Mouse (Mus musculus) kidney, postnatal 25 days (tissue): ENCODE results near the gene Cebpb.

Experiments used
- DNase-seq, 2 experiments: peaks; one replicate each; pipeline ENCODE4 v3.0.0; 2021; ENCODE audit warnings: mixed read lengths in 2 of 2

The Cebpb gene

DNA sequence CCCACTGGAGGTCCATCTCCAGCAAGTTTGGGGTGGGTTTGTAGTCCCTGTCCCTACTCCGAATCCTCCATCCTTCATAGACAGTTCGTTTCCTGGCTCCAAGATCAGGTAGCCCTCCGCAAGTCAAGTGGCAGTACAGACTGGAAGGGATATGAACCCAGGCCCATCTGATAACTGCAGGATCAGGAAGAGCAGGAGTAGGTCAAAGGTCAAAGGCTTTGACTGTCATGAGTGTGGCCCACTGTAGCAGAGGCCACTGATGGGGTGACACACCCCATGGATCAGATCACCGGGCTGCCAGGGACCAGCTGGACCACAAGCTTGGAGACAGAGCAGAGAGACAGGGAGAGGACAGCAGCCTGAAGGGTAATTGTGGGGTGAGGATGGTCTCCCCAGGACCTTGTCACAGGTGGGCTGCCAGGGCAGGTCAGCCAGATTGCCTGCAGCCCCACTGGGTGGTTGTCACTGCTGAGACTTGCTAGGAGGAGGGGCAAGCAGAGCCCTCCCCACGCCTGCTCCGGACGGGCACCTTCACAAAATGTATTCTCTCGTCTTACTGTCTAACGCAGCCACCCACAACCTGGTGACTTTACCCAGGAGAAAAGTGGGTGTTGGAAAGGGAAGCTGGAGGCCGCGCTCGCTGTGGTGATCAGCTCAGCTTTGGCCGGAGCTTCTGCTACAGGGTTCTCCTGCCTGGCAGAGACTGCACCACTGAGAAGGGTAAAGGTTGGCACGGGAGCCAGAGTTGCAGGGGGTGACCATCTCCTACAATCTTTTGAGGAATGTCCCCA, 3.4 kb downstream of the Cebpb start:
- DNase-seq, result peak in 1 of 2 experiments; percentile 66

DNA sequence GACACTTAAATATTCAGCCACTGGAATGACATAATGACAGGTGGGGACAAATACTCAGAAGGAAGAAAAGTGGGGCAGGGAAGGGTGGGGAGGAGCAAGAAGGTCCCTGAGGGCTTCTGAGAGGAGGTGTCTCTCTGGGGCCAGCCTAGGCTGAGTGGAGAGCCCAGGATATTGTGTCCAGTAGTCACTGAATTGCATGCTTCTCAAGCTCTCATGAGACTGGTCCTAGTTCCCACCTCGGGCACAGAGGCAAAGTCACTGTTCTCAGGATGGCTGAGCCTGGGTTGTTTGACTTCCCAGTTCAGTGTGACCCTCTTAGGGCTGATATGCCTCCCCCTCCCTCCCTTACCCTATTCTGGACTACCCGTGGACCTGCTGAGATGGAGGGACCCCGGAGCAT, 4.1 kb downstream of the Cebpb start:
- no peak for DNase-seq

DNA sequence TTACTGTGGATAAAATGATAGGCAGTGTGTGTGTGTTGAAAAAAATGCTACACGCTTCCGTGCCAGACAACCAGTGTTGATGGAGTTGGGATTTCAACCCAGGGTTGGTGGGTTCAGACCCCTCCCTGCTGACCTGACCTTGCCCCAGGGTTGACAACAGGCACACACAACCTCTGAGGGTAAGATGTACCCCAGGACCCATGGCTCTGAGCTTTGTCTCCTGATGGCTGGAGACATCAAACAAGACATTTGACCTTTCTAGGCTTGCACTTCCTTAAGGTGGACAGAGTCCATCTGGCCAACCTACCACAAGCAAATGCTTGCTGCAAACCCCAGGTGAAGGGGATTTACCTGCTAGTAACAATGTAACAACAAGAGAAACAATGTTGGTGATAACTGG, 4.8 kb downstream of the Cebpb start:
- DNase-seq, result no peak

DNA sequence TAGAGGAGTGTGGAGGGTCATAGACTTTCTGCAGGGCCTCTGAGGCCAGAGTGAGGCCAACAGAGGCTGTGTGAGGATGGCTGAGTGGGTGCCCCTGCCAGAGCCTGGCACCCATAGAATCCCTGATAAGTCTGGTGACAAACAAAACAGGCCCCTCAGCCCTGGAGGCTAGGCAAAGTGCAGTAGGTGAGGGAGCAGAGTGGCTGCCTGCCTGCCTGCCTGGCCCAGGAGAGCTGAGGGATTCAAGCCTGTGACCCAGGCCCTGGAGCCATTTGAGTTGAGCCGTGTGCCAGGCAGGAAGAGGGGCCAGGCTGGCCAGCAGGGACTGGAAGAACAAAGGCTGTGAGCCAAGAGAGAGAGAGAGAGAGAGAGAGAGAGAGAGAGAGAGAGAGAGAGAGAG, 5.5 kb downstream of the Cebpb start:
- DNase-seq, result peak in 1 of 2 experiments; percentile 69

DNA sequence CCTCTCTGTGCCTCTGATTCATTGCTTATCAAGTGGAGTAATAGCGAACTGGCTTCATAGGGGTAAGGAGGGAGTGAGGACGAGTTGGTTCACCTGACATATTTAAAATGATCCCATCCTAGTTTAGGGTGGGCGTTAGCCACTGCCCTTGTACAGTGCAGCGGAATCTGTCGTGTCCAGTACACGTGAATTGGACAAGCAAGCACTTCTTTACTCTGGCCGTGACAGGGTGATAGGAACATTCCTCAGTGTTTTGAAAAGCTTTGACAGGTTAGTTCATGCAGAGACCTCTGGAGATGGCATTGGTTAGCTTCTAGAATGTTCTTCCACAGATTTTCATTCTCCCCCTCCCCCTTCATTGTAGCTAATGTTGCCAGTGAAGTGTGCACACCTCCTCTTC, 6.2 kb downstream of the Cebpb start:
- no peak for DNase-seq

DNA sequence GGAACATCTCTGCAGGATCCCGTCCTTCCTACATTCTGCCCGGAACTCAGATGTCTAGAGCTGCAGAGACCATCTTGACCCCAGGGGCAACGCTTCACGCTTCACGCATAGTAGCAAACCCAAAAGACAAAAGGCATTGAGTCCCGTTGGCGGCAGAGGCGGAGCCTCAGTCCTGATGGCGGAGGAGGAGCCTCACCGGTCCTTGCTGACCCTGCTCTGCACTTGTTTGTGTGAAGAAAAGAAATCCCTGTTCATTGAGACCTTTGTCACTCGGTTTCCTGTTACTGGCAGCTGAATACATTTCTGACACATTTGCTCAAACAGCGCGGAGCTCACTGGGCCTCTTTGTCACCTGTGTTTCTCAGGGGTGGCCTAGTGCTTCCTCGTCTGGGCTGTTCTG, 6.8 kb downstream of the Cebpb start:
- no peak for DNase-seq

DNA sequence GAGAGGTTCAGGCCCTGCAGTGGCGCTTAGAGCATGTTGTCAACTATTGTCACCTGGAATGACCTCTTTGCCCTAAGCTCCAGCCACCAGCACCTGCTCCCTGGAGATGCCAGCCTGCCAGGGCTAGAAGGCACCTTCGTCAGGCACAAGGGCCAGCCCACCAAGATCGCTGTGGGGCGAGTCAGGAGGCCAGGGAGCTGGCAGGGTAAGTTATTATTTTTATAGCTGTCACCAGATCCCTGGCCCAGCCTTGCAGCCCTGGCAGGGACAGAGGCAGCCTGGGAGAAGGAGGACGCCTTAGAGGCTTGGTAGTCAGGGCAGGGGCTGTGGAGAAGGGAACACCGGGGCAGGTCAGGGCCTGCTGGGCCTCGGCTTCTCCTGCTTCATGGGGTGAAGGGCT, 7.4 kb downstream of the Cebpb start:
- DNase-seq, result peak; percentile 36 to 79

DNA sequence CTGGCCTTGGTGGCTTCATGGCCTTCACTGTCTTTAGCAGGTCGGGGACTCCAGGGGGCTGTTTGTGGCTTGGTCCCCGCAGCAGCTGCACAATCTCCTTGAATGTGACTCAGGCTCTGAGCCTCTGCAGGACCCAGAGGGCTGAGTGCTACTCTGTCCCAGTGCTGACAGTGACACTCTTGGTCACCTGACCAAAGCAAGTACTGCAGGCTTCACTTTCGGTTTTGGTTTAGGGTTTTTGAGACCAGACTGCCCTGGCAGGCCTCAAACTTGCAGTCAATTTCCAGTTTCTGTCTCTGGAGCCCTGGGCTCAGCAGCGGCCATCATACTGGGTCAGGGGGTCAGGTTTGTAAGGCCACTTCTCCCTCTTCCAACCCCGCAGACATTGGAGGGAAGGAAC, 9.2 kb downstream of the Cebpb start:
- DNase-seq, result peak; percentile 58 to 75

DNA sequence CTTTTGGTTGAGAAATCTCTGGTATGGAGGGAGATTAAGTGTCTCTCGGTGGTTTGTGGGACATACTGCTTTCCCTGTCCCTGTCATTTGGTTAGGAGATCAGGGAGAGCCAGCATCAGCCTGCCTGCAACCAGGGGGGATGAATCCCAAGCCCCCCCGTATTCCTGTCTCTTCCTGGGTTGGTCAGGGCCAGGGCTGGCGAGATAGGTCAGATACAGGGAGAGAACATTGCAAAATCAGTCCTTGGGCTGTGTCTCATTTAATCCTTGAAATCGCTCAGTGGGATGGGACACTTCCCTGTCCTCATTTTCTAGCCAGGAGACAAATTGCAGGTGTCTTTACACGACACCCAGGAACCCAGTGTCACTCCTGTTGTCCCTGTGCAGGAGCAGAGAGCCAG, 11.3 kb downstream of the Cebpb start:
- no peak for DNase-seq

DNA sequence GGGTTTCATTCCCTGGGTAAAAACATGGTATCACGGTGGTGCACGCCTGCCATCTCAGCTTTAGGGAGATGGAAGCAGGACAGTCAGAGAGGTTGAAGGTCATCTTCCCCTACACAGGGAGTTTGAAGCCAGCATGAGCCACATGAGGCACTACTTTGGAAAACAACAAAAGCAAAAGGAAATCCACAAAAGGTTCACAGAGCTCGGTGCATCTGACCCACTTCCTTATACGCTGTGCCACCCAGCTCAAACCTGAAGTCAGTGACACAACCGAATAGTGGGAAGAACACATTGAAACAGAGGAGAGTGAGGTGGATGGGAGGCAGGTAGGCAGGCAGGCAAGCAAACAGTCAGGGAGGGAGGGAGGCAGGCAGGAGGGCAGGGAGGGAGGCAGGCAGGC, 12.8 kb downstream of the Cebpb start:
- DNase-seq, result no peak

DNA sequence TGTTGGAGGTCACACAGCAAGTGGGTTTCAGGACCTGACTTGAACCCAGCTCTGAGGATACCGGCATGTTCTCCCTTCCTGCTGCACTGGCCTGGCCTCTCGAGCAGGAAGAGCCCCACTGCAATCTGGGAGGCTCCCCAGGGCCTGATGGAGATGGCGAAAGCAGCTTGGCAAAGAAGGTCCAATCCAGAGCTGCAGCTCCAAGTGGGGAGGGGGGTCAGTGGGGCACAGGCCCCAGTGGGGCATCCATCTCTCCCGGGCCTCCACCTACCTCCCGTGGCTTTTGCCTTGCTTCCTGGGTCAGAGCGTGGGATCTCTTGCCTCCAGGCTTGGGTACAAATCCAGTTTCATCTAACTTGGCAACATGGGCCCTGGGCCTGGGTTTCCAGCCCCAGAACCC, 13.4 kb downstream of the Cebpb start:
- peak in 1 of 2 experiments; percentile 54 for DNase-seq

DNA sequence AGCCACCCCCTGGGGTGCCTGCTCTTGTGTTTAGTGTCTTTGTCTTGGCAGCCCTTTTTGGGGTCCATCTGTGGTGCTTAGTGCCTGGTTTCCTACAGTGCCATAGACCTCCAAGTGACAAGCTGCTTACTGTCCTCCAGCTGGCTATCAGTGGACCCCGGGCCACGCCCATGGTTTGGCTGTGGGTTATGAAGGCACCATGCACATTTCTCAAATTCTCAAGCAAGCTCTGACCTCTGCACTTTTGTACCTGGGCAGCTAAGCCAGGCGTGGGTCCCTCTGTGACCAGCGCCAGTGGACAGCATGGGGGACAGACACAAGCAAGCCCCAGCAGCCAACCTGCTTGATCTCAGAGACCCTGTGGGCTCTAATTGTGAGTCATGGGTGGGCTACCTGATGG, 15.7 kb downstream of the Cebpb start:
- peak in 1 of 2 experiments; percentile 61 for DNase-seq

DNA sequence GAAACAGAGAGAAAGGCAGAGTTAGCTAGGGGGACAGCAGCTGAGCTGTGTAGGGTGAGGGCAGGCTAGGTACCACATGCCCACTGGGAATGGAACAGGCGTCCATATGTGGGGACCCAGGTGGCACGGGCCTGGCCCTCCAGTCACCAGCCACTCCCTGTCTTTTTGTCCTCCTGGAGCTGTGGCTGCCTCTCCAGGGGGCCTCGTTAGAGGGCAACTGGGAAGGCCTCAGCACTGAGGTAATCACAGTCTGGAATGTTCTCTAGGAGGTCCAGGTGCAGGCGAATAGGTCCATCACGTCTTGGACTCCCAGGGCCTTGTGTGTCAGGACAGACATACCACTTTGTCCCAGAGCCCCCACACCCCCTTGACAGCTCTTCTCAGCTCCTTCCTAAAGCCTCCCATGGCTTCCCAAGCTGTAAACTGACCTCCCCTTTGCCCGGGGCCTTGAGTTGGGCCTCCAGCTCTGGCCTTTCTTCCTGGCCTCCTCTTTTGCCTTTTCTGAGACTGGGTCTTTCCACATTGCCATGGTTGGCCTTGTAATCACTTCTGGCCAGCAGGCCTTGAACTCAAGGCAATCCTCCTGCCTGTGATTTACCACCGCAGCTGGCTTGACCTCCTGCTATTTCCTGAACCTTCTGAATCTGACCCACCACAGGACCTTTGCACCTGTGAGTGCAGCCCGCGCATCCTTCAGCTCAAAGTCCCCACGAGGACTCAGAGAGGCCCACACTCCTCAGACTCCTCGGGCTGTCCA, 17.6 kb downstream of the Cebpb start:
- no peak for DNase-seq

DNA sequence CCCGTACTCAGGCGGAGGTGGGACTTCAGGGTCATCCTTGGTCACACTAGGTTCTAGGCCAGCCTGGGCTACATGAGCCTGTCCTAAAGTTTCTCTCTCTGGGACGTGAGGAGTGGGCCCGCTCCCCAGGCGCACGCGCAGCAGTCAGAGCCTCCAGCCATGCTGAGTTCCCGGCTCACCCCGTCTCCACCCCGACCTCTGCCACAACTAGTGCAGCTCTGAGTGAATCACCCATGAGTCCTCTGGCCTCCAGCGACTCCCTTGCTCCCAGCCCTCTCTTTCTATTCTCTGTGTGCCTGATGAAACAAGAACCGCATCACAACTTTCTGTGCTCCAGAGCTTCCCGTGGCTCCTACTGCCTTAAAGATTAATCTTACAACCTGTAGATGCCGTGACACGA, 19.7 kb downstream of the Cebpb start:
- no peak for DNase-seq

DNA sequence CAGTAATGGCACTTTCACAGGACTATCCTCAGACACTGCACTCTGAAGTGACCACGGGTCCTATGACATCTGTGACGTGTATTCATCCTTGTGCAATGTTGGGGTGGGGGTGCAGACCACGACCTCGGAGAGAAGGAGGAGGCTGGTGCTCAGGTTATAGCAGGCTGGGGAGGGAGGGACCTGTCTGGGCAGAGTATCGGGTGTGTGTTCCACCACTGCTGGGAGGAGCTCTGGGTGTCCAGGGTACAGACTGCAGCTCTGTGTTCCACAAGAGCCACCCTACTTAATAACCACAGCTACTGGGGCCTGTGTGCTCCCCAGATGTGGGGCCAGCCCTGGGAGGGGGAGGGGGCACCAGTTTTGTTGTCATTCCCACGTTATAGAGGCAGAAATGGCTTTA, 21.3 kb downstream of the Cebpb start:
- DNase-seq, result no peak

DNA sequence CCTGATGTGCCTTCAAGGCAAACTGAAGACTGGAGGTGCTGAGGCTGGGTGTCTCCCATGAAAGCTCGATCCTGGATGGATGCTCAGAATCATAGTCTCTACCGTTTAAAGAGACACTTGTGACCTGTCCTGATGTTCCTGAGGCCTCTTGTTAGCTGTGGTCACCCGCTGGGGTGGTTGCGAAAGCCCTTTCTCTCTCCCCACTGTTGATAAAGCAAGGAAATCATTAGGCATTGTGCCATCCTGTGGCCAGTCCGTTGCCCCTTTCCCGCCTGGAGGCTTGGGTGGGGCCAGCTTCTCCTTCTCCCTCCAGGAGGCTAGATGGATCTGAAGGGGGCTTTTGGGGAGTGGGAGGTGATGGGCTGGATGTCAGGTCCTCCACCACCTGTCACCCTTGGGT, 21.9 kb downstream of the Cebpb start:
- DNase-seq, result no peak

DNA sequence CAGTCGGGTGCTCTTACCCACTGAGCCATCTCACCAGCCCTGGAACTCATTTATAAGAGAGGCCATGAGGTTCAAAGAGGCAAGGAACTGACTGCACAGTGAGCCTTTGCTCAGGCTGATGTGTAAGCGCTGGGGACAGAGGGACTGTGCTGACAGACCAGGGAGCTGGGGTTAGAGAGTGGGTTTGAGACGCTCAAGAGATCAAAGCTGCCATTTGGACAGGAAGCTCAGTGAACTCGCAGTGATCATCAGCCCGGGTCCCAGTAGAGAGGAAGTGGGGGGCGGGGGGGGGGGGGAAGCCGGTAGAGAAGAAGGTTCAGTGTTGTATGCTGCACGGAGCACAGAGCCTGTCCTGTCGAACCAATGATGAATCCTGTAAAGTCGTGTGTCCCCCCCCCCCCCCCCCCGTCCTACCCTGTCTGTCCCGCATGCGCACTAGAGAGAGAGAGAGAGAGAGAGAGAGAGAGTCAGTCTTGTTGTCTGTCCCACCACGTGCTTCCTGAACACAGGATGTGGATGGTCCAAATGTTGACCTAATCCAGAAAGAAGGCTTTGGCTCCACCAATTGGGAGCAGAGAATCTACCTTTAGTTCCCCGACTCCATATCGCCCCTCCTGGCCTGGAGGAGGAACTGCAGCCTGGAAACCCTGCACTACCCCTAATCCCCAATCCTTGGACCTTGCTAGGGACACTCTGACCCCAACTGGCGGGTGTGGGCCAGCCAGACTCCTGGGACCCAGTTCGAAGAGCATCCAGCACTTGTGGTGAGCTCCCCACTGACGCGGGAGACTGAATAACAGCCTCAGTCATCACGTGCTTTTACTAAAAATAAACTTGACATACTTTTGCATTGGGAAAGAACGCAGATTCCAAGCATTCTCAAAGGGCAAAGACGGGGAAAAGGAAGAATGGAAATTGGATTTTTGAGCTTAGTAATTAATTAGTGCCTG, 24.4 kb downstream of the Cebpb start:
- peak; percentile 65 to 86 for DNase-seq

DNA sequence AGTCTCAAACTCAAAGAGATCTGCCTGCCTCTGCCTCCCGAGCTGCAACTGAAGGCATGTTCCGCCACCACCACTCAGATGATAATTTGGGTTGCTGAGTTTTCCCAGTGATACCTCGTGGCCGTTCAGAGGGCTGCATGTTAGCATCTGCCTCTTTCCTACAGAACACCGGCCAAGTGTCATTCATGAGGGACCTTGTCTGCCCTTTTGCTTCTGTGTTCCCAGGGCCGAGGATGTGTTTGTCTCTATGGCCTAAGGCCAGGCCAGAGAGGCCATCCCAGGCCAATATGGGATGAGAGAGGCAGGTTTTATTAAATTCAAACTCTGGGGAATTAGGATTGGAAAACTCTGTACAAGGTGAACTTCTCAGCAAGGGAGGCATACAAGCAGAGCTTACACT, 25.6 kb downstream of the Cebpb start:
- DNase-seq, result no peak

DNA sequence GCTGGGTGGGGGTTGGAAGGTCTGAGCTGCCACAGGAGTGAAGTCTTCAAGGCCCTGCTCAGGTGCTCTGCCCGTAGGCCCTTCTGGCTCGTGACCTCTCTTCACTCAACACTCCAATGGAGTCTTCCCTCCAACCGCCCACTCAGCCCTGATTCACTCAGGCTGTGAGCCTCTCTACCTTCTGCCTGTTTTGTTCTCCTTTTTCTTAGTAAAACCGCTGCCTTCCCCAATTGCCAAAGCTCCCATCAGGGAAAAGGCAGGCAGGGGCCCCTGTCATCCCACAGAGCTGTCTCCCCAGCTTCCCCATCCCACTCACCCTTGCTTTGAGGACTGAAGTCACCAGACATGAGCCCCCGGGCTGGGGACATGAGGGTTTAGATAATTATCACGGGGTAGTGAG, 26.3 kb downstream of the Cebpb start:
- no peak for DNase-seq

DNA sequence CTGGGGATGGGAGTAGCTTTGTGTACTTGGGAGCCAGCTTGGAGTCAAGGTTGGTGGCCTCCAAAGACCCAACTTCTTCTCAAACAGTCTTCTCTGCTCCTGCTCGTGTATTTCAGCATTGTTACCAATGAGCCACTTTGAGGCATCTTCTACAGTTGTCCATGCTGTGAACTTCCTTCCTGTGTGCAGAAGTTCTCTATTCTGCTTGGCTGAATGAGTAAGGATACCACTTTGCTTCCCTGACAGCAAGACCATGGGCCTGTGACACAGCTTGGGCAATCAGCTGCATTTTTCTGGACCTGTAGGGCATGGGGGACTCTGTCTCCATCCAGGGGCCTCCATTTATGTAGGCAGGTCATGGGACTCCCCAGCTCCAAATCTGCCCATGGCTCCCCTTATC, 28.5 kb downstream of the Cebpb start:
- DNase-seq, result no peak

DNA sequence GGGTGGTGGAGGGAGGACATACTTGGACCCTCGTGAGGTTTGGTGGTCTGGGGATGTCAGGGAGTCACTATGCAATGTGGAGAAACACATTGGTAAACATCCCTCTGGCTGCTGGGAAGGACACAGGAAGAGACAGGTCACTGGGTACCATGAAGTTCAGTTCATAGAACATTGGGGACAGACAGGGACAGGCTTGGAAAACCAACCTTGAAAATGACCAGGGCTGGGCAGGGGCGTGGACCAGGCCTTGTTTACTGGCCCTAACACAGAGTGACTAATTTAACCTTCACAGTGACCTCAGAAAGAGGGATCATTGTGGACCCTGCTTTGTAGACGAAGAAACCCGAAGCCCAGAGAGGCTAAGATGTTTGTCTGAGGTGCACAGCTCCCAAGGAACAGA, 30.8 kb downstream of the Cebpb start:
- DNase-seq, result no peak

DNA sequence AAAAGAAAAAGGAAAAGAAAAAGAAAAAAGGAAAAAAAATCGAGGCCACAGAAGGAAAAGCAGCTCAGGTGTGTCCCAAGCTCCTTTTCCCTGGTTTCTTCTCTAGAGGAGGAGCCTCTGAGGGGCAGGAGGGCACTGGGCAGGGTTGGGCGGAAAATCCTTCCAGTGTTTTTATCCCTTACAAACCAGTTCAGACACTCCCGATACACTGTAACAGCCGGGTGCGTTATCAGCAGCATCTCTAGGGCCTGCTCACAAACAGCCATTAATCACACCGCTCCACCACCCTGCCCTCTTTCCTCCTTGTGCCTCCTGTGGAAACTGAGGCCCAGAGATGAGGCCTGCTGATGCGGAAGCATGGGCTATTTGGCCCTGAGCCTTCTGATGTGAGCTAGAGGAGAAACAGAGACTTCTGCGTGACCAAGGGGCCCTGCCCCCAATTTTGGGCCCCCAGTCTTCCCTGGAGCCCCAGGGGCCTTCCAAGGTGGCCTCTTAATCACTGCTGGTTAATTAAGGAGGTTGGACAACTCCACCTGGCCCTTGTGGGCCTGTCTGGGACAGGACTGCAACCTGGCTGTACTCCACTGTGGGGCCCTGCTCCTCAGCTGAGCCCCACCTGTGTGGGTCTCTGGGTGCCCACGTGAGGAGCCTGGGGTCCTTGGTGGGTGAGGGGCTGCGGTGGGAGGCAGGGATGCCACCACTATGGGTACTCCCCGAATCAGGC, 32.6 kb downstream of the Cebpb start:
- no peak for DNase-seq

DNA sequence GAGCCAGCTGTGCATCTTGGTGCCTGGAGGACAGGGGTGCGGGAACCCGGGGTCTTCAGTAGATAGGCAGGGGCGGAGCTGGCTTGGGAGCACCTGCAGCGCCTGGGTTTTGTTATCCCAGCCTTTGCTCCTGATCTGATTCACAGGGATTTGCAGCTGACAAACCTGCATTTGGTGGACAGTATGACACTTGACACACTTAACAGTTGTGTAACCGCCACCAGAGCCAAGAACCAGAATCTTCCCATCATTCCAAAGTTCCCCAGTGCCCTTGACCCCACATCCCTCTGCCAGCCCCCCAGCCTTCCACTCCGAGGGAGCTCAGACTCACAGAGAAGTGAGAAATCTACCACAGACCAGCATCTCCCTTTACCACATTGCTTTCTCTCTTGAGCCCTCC, 33.8 kb downstream of the Cebpb start:
- no peak for DNase-seq
